Mouse (Mus musculus): ENCODE measurements around the gene Mapkapk3. TPM values are rescaled to one million over a fixed set of nuclear protein-coding genes. Genes with fewer than 3 reads are reported as not detected.

Mapkapk3 gene
- polyA plus RNA-seq, 1 experiment, result 0.11 TPM

DNA sequence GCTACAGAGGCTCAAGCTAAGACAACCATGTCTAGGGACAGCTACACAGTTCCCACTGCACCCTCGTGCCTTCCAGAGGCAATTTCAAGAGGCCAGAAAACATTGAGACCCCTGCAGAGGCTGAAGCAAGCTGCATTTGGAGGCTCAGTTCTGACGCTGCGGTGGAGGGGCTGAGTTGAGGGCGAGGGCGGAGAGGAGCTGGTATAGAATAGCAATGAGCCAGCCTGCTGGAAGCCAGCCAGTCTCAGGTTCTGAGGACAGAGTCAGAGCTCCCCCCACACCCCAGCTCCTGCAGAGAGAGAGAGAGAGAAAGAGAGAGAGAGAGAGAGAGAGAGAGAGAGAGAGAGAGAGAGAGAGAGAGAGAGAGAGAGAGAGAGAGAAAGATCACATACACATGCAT, 37.5 kb downstream of the Mapkapk3 start:
- Histone ChIP-seq H3K4me1 (ENCODE audit: control insufficient read depth) (no peaks in the 10 kb centered on the region), H3K36me3 (ENCODE audit: control insufficient read depth) (no peaks in the 10 kb centered on the region), H3K4me3 (replicated peaks) (no peak overlapping the region), H3K27me3 (ENCODE audit: control insufficient read depth) (no peaks in the 10 kb centered on the region), H3K9me3 (ENCODE audit: control insufficient read depth, low read length) (no peaks in the 10 kb centered on the region)
- no peak for TF ChIP-seq TAL1 (IDR thresholded peaks at IDR 0.05; ENCODE audit: low read length)
- TF ChIP-seq GATA1 (IDR thresholded peaks at IDR 0.05; ENCODE audit: low read length), result no peak

DNA sequence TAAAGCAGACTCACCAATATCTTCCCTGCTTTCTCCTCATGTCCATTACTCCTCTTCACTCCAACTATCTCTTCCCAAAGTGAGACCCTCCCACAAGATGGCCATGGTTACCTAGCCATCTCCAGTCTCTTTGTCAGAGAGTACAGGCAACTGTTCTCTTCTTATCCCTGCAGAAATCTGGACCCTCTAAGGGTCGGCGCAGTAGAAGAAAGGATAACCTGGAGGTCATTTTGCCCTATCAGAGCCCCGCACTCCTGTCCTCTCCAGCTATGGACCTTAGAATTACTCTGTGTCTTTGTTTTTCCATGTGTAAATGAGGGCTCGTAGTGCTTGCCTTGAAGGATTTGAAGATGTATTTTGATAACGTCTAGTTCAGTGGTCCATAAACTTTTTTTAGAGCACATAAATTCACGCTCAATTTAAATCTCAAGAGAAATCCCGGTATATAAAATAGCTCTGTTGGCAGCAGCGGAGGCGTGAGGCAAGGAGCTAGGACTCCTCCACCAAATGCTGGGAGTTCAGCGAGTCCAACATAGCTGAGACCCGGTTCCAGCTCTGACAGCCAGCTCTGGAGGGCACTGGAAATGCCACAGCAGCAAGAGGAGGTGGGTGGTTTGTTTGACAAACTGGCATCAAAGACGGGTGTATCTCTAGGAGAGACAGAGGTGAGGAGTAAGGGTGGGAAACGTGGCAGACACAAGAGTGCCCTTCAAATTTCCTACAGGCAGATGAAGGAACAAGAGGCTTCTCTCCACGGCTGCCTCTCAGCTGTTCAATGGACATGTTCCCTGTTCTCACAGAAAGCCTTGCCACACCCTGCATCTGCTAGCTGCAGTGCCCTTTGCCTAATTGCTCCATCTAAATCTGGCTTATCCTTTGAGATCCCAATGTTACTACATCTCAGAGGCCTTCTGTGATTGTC, 39.0 kb downstream of the Mapkapk3 start:
- no peaks in the 10 kb centered on the region for H3K27me3 ChIP-seq (ENCODE audit: control insufficient read depth)
- no peaks in the 10 kb centered on the region for H3K4me1 ChIP-seq (ENCODE audit: control insufficient read depth)
- no peak overlapping the region for H3K4me3 ChIP-seq (replicated peaks)
- no peaks in the 10 kb centered on the region for H3K36me3 ChIP-seq (ENCODE audit: control insufficient read depth)
- no peaks in the 10 kb centered on the region for H3K9me3 ChIP-seq (ENCODE audit: control insufficient read depth, low read length)
- no peak for TF ChIP-seq GATA1 (IDR thresholded peaks at IDR 0.05; ENCODE audit: low read length)
- no peak for TF ChIP-seq TAL1 (IDR thresholded peaks at IDR 0.05; ENCODE audit: low read length)

DNA sequence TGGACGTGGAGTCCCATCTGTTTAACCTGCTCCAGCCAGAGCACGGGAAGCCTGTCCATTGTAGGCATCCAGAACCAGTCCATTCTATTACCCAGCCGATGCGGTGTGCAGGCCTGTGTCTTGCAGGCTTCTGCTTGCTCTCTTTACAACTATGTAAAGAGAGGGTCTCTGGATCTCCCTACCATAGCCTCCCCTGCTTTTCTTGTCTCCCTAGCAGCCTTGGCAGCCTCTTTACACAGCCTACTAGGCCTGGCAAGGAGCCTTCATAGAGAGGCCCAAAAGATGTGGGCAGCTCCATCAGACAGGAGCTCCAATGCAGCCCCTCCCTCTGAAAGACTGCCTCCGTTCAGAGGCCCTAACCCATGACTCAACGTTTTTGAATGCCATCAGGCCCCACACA, 40.5 kb downstream of the Mapkapk3 start:
- TF ChIP-seq GATA1 (IDR thresholded peaks at IDR 0.05; ENCODE audit: low read length) (no peak), TAL1 (IDR thresholded peaks at IDR 0.05; ENCODE audit: low read length) (no peak)
- no peaks in the 10 kb centered on the region for H3K9me3 ChIP-seq (ENCODE audit: control insufficient read depth, low read length)

DNA sequence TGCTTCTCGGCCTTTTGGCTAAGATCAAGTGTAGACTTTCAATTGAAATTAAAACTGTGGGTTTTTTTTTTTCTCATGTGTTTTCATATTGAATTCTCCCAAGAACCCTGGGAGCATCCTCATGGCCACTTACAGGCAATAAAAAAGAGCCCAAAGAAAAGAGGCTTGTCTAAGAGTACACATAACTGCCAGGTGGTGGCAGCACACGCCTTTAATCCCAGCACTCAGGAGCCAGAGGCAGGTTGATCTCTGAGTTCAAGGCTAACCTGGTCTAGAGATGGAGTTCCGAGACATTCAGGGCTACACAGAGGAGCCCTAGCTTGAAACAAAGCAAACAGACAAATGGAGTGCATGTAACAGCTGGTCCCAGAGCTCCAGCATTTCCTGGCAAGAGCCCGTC, 43.5 kb downstream of the Mapkapk3 start:
- Histone ChIP-seq H3K36me3 (ENCODE audit: control insufficient read depth) (no peaks in the 10 kb centered on the region), H3K9me3 (ENCODE audit: control insufficient read depth, low read length) (no peaks in the 10 kb centered on the region), H3K4me3 (replicated peaks) (no peak overlapping the region), H3K27me3 (ENCODE audit: control insufficient read depth) (no peaks in the 10 kb centered on the region), H3K4me1 (ENCODE audit: control insufficient read depth) (no peaks in the 10 kb centered on the region)
- no peak for TF ChIP-seq GATA1 (IDR thresholded peaks at IDR 0.05; ENCODE audit: low read length)
- TF ChIP-seq TAL1 (IDR thresholded peaks at IDR 0.05; ENCODE audit: low read length), result no peak

More for the DNA sequence above, 40.5 kb downstream of the Mapkapk3 start:
- Histone ChIP-seq H3K36me3 (ENCODE audit: control insufficient read depth) (no peaks in the 10 kb centered on the region), H3K4me3 (replicated peaks) (no peak overlapping the region), H3K27me3 (ENCODE audit: control insufficient read depth) (no peaks in the 10 kb centered on the region), H3K4me1 (ENCODE audit: control insufficient read depth) (no peaks in the 10 kb centered on the region)

DNA sequence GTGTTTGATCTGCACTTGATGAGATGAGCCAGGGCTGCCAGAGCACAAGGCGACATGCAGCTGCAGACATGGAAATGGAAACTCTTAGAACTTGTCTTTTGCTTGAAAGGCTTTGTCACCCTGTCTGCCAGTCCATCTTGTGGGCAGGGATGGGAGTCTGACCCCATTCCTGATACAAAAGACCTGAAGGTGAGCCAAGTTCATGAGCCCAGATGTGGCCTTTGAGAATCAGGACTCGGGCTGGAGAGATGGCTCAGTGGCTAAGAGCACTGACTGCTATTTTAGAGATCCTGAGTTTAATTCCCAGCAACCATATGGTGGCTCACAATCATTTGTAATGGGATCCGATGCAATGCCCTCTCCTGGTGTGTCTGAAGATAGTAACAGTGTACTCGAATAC, 44.4 kb downstream of the Mapkapk3 start:
- Histone ChIP-seq H3K4me1 (ENCODE audit: control insufficient read depth) (no peaks in the 10 kb centered on the region), H3K9me3 (ENCODE audit: control insufficient read depth, low read length) (no peaks in the 10 kb centered on the region), H3K4me3 (replicated peaks) (no peak overlapping the region), H3K27me3 (ENCODE audit: control insufficient read depth) (no peaks in the 10 kb centered on the region), H3K36me3 (ENCODE audit: control insufficient read depth) (no peaks in the 10 kb centered on the region)
- no peak for TF ChIP-seq GATA1 (IDR thresholded peaks at IDR 0.05; ENCODE audit: low read length)
- TF ChIP-seq TAL1 (IDR thresholded peaks at IDR 0.05; ENCODE audit: low read length), result no peak

DNA sequence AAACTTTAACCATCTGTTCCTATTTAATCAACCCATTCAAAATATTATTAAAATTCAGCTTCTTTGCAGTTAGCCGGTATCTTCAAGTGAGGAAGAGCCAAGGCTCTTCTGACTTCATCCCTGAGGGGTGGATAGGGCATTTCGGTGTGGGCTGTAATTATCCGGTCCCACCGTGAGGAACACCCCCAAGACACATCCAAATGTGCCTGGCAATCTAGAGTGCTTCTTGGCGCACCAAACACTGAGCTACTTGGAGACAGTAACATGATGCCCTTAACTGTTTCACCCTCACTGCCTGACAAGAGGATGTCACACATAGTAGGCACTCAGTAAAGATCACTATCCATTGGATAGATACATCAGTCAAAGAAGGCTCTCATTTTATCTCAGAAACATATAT, 53.5 kb downstream of the Mapkapk3 start:
- peaks cover 65% of the 10 kb centered on the region for H3K27me3 ChIP-seq (ENCODE audit: control insufficient read depth)
- H3K36me3 ChIP-seq (ENCODE audit: control insufficient read depth), result no peaks in the 10 kb centered on the region
- H3K4me1 ChIP-seq (ENCODE audit: control insufficient read depth), result peaks cover 2% of the 10 kb centered on the region; the same call in 1 of the 2 replicates
- no peak overlapping the region for H3K4me3 ChIP-seq (replicated peaks)
- TF ChIP-seq TAL1 (IDR thresholded peaks at IDR 0.05; ENCODE audit: low read length) (no peak), GATA1 (IDR thresholded peaks at IDR 0.05; ENCODE audit: low read length) (no peak)
- no peaks in the 10 kb centered on the region; the same call in 1 of the 2 replicates for H3K9me3 ChIP-seq (ENCODE audit: control insufficient read depth, low read length)

DNA sequence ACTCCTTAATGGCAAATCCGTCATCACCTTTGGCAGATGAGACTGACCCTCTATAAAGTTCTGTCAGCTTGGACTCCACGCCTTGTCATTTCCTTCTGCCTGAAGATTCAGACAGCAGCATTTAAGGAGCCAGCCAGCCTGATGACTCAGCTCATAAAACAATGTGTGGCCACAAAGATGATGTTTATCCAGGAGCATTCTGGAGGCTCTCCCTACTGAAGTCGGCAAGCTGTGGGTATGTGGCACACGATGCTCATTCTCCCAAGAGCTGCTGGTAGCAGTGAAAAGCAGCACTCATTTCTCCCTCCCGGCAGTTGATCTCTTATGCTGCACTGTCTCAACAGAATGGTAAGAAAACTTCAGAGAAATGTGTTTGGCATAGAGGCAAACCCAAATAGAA, 54.4 kb downstream of the Mapkapk3 start:
- peaks cover 2% of the 10 kb centered on the region; the same call in 1 of the 2 replicates for H3K4me1 ChIP-seq (ENCODE audit: control insufficient read depth)
- H3K27me3 ChIP-seq (ENCODE audit: control insufficient read depth), result peaks cover 74% of the 10 kb centered on the region
- no peak overlapping the region for H3K4me3 ChIP-seq (replicated peaks)
- H3K36me3 ChIP-seq (ENCODE audit: control insufficient read depth), result no peaks in the 10 kb centered on the region
- H3K9me3 ChIP-seq (ENCODE audit: control insufficient read depth, low read length), result no peaks in the 10 kb centered on the region; the same call in 1 of the 2 replicates
- TF ChIP-seq TAL1 (IDR thresholded peaks at IDR 0.05; ENCODE audit: low read length) (no peak), GATA1 (IDR thresholded peaks at IDR 0.05; ENCODE audit: low read length) (no peak)

DNA sequence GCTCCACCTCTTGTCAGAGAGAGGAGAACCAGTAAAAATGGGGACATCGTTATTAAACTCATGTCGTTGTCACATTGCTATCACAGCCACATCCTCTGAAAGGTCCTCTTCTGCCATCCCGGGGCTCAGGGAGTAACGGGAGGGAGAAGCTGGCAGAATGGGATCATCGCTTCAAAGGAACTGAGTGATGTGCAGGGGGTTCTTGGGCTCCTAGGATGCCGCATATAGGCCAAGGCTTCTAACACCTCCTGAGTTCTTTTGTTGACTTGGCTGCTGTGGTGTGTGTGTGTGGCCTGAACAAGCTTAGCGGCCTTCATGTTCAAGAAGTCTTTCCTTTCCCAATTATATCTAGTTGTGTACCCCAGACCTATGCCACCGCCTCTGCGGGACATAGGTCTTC, 57.5 kb downstream of the Mapkapk3 start:
- Histone ChIP-seq H3K9me3 (ENCODE audit: control insufficient read depth, low read length) (no peaks in the 10 kb centered on the region; the same call in 1 of the 2 replicates), H3K4me1 (ENCODE audit: control insufficient read depth) (peaks cover 2% of the 10 kb centered on the region; the same call in 1 of the 2 replicates), H3K27me3 (ENCODE audit: control insufficient read depth) (peaks cover 87% of the 10 kb centered on the region), H3K36me3 (ENCODE audit: control insufficient read depth) (no peaks in the 10 kb centered on the region), H3K4me3 (replicated peaks) (no peak overlapping the region)
- no peak for TF ChIP-seq TAL1 (IDR thresholded peaks at IDR 0.05; ENCODE audit: low read length)
- TF ChIP-seq GATA1 (IDR thresholded peaks at IDR 0.05; ENCODE audit: low read length), result no peak

DNA sequence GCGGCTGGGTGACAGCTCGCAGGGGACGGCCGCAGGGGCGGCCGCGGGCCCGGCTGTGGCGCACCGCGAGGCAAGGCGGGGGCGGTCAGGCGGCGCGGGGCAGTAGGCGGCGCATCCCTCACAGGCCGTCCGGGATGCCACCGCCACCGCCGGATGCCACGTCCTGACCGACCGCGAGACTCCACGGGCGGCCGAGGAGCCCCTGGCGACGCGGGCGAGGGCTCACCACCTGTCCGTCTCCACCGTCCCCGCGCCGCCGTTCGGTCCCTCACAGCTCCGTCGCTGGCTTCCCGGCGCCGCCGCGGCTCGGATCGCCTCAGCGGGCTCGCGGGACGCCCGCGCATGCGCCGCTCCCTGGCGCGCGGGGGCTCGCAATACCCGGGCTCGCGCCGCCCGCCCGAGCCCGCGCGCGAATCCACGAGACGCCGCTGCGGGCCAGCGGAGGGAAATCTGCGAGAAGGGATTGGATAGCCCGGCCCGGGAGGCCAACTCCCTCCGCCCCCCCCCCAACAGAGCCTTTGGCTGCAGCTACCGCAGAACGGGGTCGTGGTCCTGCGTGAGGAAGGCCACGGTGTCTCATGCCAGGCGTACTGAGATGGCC, 58.0 kb downstream of the Mapkapk3 start, which contains the start of gene Dock3:
TSS of gene Dock3 (minus strand) at position 371 of the 601 bp plus-strand sequence.
- H3K4me3 ChIP-seq (replicated peaks), result peak within 1 kb of the TSS; percentile 28
- H3K36me3 ChIP-seq (ENCODE audit: control insufficient read depth), result no peaks in the 10 kb centered on the region
- no peaks in the 10 kb centered on the region; the same call in 1 of the 2 replicates for H3K9me3 ChIP-seq (ENCODE audit: control insufficient read depth, low read length)
- peaks cover 2% of the 10 kb centered on the region; the same call in 1 of the 2 replicates for H3K4me1 ChIP-seq (ENCODE audit: control insufficient read depth)
- peaks cover 84% of the 10 kb centered on the region for H3K27me3 ChIP-seq (ENCODE audit: control insufficient read depth)
- no peak for TF ChIP-seq GATA1 (IDR thresholded peaks at IDR 0.05; ENCODE audit: low read length)
- TF ChIP-seq TAL1 (IDR thresholded peaks at IDR 0.05; ENCODE audit: low read length), result no peak

Measured in erythroblast, embryonic 14.5 days (primary cell).